In genomic region chr3:152116140-152116539, GRCm38 (mm10) we compare ENCODE assay signal across 27 mouse cellular contexts. TPM values are rescaled to one million over a fixed set of nuclear protein-coding genes. Genes with fewer than 3 reads are reported as not detected.
DNase-seq lines count a peak whose midpoint lies in the region; ATAC-seq and TF ChIP-seq lines count a peak whose summit lies in the region.
"Had no signal": no experiment of that assay in that cellular context is flagged by ENCODE, and none has a peak within 500 bp of the region (broad histone marks: within the 10 kb centered on the region; RNA-seq: fewer than 3 reads in every experiment).

No protein-coding gene starts in this region.

- no peak for ATAC-seq in intestine, embryonic 16.5 days
- ATAC-seq: activated CD4-positive, CD25-positive, alpha-beta regulatory T cell, adult 4 months; CD4-positive, CD25-positive, alpha-beta regulatory T cell, adult 4 months; forebrain, embryonic 14.5 days; forebrain, embryonic 16.5 days; Patski had no signal

- TF ChIP-seq CTCF in lung, adult 2 months (IDR thresholded peaks at IDR 0.05; ENCODE audit: insufficient read depth, low read length) = no peak
- no peak for TF ChIP-seq CTCF in small intestine, adult 2 months (IDR thresholded peaks at IDR 0.05; ENCODE audit: extremely low read depth, insufficient read length, insufficient replicate concordance, low read depth, low read length)

- H3K4me2 ChIP-seq in intestine, embryonic 16.5 days (ENCODE audit: low read depth, low read length) = no peak overlapping the region
- H3K4me2 ChIP-seq: embryonic facial prominence, embryonic 13.5 days; embryonic facial prominence, embryonic 15.5 days; forebrain, embryonic 12.5 days had no signal

- H3K4me1 ChIP-seq in lung, adult 2 months (ENCODE audit: control insufficient read depth, insufficient read depth, low read length) = no peaks in the 10 kb centered on the region
- peaks cover 20% of the 10 kb centered on the region for H3K4me1 ChIP-seq in small intestine, adult 2 months (ENCODE audit: control insufficient read depth, insufficient read depth, insufficient read length, low read length)
- H3K4me1 ChIP-seq in intestine, embryonic 16.5 days (ENCODE audit: control insufficient read depth, insufficient read depth, low read length) = peaks cover 15% of the 10 kb centered on the region

- no peaks in the 10 kb centered on the region for H3K9me3 ChIP-seq in intestine, embryonic 16.5 days (ENCODE audit: control insufficient read depth, low read length)
- H3K9me3 ChIP-seq: embryonic facial prominence, embryonic 13.5 days; embryonic facial prominence, embryonic 15.5 days; forebrain, embryonic 10.5 days; forebrain, embryonic 12.5 days; G1E had no signal

- H3K4me3 ChIP-seq in lung, adult 2 months (replicated peaks; ENCODE audit: extremely low read depth, low read depth, low read length) = no peak overlapping the region
- H3K4me3 ChIP-seq in small intestine, adult 2 months (ENCODE audit: low read depth, low read length) = no peak overlapping the region
- H3K4me3 ChIP-seq in intestine, embryonic 16.5 days (ENCODE audit: low read length) = no peak overlapping the region
- H3K4me3 ChIP-seq: embryonic facial prominence, embryonic 13.5 days; embryonic facial prominence, embryonic 15.5 days; erythroblast, embryonic 14.5 days; forebrain, embryonic 10.5 days; forebrain, embryonic 12.5 days had no signal

- WGBS in lung, adult 2 months = 62% methylated on average over 3 of the region's 3 CpGs
- 56% methylated on average over 3 of the region's 3 CpGs for WGBS in small intestine, adult 2 months
- WGBS in intestine, embryonic 16.5 days = 72% methylated on average over 3 of the region's 3 CpGs

- H3K27me3 ChIP-seq in small intestine, adult 2 months (ENCODE audit: control insufficient read depth, insufficient read depth, low read length) = no peaks in the 10 kb centered on the region
- no peaks in the 10 kb centered on the region for H3K27me3 ChIP-seq in intestine, embryonic 16.5 days (replicated peaks; ENCODE audit: control insufficient read depth, insufficient read depth, low read length)
- H3K27me3 ChIP-seq: CH12.LX; embryonic facial prominence, embryonic 13.5 days; embryonic facial prominence, embryonic 15.5 days; forebrain, embryonic 12.5 days; Patski had no signal

- peak; percentile 79 for DNase-seq in heart, adult 11 months
- DNase-seq in heart, adult 18-20 months = no peak
- peak; percentile 50 for DNase-seq in lung, postnatal 25 days (ENCODE audit: low spot score)
- no peak for DNase-seq in lung, adult 2 months
- DNase-seq: adrenal gland, adult 8-10 months; adrenal gland, postnatal 14 days; adrenal gland, postnatal 36 days; B cell, adult 2 months; cerebellum, adult 11-12 months; cerebellum, adult 2 months; cerebellum, adult 9-10 months; cerebellum, postnatal 10 days; cerebellum, postnatal 25 days had no signal

- peaks cover 2% of the 10 kb centered on the region for H3K36me3 ChIP-seq in small intestine, adult 2 months (ENCODE audit: control insufficient read depth, insufficient read depth, low read length)
- H3K36me3 ChIP-seq in intestine, embryonic 16.5 days (ENCODE audit: control insufficient read depth, insufficient read depth, low read length) = no peaks in the 10 kb centered on the region
- H3K36me3 ChIP-seq: embryonic facial prominence, embryonic 13.5 days; embryonic facial prominence, embryonic 15.5 days; forebrain, embryonic 10.5 days; forebrain, embryonic 12.5 days; G1E had no signal

- TF ChIP-seq POLR2A in lung, adult 2 months (IDR thresholded peaks at IDR 0.05; ENCODE audit: borderline replicate concordance, extremely low read depth, low read depth, low read length) = no peak
- TF ChIP-seq POLR2A in small intestine, adult 2 months (IDR thresholded peaks at IDR 0.05; ENCODE audit: low read depth, low read length) = no peak

- H3K9ac ChIP-seq in intestine, embryonic 16.5 days (ENCODE audit: low read depth, low read length) = no peak overlapping the region
- H3K9ac ChIP-seq: embryonic facial prominence, embryonic 13.5 days; embryonic facial prominence, embryonic 15.5 days; forebrain, embryonic 12.5 days had no signal

- H3K27ac ChIP-seq in small intestine, adult 2 months (ENCODE audit: insufficient read depth, low read depth, low read length) = peak overlapping the region; percentile 24; the same call in 1 of the 2 replicates
- no peak overlapping the region for H3K27ac ChIP-seq in intestine, embryonic 16.5 days (ENCODE audit: low read length)
- H3K27ac ChIP-seq: embryonic facial prominence, embryonic 13.5 days; embryonic facial prominence, embryonic 15.5 days; forebrain, embryonic 10.5 days; forebrain, embryonic 12.5 days had no signal

RNA-seq across cellular contexts. Expression of gene Gipc2, which starts 49.9 kb away (rescaled TPM):
- total RNA-seq in heart, adult 18-20 months (2021) = 1 to 10 TPM; 4.4 to 5.0 TPM
- polyA plus RNA-seq in lung, adult 2 months (2012; rRNA removed) = 20.1 and 36.6 TPM in 2 replicates
- 52.0 and 121 TPM in 2 replicates for polyA plus RNA-seq in small intestine, adult 2 months (2012; rRNA removed)
- polyA plus RNA-seq in intestine, embryonic 16.5 days (2015; fragmentation: Nextera tagmentation; extraction: Ambion mirVana) = 244 TPM in 2 replicates
- polyA plus RNA-seq: activated CD4-positive, CD25-positive, alpha-beta regulatory T cell, adult 4 months; CD4-positive, CD25-positive, alpha-beta regulatory T cell, adult 4 months; erythroblast, embryonic 14.5 days; G1E had no signal

Comparison
In these comparisons a context has a peak if more than half of its experiments do, and no peak if none do; other contexts are left out.
1. DNase-seq: peak in heart, adult 11 months (single experiment) and lung, postnatal 25 days (single experiment); none in heart, adult 18-20 months (0 of 2) and lung, adult 2 months (single experiment).